Mouse (Mus musculus) large intestine, adult 2 months (tissue): Measurements from ENCODE around the gene Slit3. TPM values are rescaled to one million over a fixed set of nuclear protein-coding genes. Genes with fewer than 3 reads are reported as not detected.

Experiments used
- DNase-seq: peaks from one replicate; pipeline ENCODE4 v3.0.0-alpha.2; 2012; ENCODE audit warnings: low read depth, low spot score
- WGBS: fragments of 180-500 bp; shearing (Covaris S2); methylation state at CpG from one replicate; pipeline ENCODE4 v1.1.7; 2018; 5-methylcytosine and 5-hydroxymethylcytosine counted together
- polyA plus RNA-seq: library from polyadenylated mRNA; depleted of rRNA; stranded (reverse); fragments of >200 nt; gene quantifications from 2 replicates; pipeline ENCODE4 v1.2.3, GENCODE M21; 2012

The Slit3 gene
- polyA plus RNA-seq, 1 experiment, result 4.4 TPM

DNA sequence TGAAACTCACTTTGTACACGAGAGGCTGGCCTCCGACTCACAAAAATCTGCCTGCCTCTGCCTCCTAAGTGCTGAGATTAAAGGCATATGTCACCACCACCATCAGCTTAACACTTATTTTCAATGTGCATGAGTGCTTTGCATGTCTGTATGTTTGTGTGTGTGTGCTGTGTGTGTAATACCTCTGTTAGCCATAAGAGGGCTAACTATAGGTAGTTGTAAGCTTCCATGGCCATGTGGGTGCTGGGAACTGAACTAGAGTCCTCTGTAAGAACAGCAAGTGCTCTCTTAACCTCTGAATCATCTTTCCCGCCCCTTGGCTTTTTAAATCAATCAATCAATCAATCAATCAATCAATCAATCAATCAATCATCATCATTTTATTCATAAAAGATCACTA lies 251.4 kb downstream of the Slit3 start:
- WGBS, result 88% methylated on average over 3 of the region's 3 CpGs
- DNase-seq, result no peak

DNA sequence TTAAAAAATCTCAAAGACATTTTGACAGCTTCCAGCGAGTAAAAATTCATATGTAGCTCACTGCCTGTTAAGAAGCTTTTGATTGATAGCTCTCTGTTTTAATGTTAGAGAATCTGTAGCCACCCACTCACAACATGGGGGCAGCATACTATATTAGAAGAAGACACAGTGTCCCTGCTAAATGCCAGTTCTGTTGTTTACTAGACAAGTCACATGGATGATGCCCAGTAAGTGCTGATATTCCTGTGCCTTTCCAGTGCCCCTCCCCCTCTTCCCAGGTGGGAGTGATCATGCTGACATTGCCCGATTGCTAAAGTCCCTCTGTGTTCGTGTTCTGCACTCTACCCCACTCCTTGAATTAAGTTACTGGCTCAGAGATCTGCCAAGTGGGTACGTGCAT lies 254.0 kb downstream of the Slit3 start:
- WGBS, result 61% methylated on average over 4 of the region's 4 CpGs
- no peak for DNase-seq

- 76% methylated on average over 7 of the region's 7 CpGs for WGBS
- no peak for DNase-seq
These were observed 257.8 kb downstream of the Slit3 start for GRCm38 (mm10) chr11:35378802-35379201.

DNA sequence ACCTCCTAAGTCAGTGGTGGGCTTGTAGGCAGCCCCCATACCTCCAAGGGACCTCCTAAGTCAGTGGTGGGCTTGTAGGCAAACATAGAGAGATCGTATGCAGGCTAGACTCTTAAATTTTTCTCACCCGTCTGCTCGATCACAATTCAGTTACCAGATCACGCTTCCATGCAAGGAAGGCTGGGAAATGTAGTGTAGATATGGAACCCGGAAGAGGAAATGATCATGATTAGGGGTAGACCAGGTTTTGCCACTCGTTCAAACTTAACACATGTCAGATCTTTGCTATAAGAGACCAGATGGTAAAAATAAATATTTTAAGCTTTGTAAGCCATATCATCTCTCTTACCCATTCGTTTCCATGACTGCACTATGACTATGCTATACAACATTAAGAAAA lies 258.4 kb downstream of the Slit3 start:
- 70% methylated on average over 7 of the region's 7 CpGs for WGBS
- DNase-seq, result no peak

GRCm38 (mm10) chr11:35380766-35381165 lies 259.7 kb downstream of the Slit3 start:
- WGBS, result 80% methylated on average over 1 of the region's 1 CpGs
- DNase-seq, result no peak

DNA sequence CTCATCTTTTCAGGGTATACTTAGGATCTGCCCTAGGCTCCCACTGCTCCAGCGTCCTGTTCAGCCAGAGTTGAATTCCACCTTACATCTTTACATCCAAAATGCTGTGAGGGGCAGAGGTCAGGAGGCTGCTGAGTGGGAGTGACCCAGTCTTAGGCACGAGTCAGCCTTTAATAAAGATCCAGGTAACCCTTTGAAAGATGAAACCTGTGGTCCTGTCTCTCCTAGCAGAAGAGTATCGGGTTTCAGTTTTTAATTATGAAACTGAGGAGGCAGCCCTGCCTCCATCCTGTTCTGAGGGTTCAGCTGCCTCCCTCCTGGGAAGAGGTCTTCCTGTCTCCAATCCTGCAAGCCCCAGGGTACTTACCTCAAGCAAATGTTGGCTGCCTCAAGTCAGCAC lies 264.4 kb downstream of the Slit3 start:
- no peak for DNase-seq

GRCm38 (mm10) chr11:35387826-35388225 lies 266.8 kb downstream of the Slit3 start:
- DNase-seq, result no peak
- WGBS, result 83% methylated on average over 10 of the region's 10 CpGs

More for the DNA sequence above, 264.4 kb downstream of the Slit3 start:
- 34% methylated on average over 3 of the region's 3 CpGs for WGBS

DNA sequence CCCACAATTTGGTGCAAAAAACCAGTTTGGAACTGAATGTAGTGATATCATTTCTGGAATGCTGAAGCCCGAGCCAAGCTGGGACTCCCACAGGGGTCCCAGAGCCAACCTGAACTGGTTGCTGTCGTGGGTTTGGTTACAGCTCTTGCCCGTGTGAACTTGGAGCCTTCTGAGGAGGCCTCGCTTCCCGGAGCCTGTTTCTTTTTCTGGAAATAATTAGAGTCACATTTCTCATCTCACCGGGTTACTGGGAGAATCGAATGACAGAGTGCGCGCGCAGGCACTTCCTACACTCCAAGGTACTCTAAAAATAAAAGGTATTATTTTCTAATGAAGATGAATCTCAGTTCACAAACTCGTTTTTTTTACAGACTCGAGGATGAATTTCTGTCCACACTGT lies 267.4 kb downstream of the Slit3 start:
- 79% methylated on average over 12 of the region's 12 CpGs for WGBS
- no peak for DNase-seq

DNA sequence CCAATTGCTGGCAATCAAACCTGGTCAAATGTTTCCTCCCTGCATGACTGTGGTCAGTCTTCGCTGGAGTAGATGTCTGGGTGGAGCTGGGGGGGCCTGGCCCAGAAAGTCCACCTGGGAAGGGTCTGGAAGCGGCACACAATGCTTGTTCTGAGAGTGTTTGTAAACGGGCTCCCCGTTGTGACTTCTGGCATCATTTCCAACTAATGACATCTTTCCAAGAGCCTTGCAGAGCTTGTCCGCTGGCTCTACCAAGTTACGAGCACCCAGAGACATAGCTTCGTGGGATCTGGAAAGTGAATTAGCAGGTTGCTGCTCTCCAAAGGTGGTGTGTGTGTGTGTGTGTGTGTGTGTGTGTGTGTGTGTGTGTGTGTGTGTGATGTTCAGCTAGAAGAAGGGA lies 268.3 kb downstream of the Slit3 start:
- WGBS, result 72% methylated on average over 7 of the region's 7 CpGs

DNA sequence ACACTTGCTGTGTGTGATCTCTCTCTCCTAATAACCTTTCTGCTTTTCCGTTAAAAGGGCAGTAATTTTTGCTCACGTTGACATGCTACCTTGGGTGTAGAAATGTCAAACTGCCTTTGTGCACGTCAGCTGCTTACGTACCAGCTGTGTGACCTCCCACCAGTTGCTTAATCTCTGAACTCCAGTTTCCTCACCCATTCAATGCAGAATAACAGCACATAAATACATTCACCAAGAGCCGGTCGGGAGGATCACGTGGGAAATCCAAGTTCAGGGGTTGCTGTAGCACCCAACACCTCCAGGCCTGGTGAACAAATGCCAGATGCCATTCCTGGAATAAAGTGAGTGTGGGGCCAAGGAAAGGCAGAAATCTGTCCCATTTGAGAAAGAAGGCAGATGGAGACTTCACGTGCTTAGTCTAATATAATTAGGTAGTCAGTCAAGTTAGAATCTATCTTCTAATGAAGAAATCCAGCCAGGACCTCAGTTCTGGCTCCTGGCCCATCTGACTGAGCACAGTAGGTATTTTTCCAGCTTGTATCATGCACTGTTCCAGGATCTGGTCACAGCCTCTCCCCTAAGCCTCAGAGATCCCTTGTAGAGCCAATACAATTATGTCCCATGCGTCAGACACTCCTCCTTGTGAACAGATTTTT lies 268.9 kb downstream of the Slit3 start:
- WGBS, result 72% methylated on average over 9 of the region's 9 CpGs
- no peak for DNase-seq

More for the DNA sequence above, 268.3 kb downstream of the Slit3 start:
- no peak for DNase-seq

GRCm38 (mm10) chr11:35393815-35394214 lies 272.8 kb downstream of the Slit3 start:
- WGBS, result 29% methylated on average over 5 of the region's 5 CpGs
- no peak for DNase-seq

DNA sequence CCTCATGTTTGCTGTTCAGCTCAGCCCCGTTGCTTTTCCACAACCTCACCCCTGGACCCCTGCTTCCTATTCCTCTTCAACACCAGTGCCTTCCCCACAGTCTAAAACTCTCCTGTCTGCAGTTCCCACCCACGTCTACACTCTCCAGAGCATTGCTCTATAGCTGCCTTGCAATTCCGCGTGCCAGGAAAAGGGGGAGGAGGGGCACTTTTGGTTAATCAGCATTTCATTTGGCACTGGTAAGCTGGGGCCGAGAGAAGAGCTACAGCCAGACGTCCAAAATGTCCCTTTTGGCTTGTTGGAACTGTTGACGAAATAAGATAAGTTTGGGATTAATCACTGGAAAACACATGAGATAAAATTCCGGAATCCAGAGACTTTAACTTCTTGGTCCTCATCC lies 274.4 kb downstream of the Slit3 start:
- 62% methylated on average over 8 of the region's 8 CpGs for WGBS
- DNase-seq, result no peak

DNA sequence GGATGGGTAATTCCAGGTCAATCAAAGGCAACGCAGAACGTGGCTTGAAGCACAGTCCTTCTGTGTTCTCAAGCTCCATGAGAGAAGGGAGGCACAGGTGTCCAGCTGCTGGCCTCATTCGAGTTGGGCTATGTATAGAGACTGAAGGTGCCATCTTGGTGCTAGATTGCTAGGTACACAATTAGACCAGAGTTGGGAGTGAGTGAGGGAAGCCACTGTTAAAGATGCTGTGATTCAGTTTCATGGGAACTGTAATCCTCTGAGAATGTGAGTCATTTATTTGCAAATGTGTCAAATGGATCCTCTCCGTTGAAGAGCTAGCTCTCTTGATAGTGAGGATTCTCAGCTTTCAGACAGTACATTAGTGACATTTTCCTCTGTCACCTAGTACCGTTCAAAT lies 277.3 kb downstream of the Slit3 start:
- DNase-seq, result no peak
- 74% methylated on average over 5 of the region's 5 CpGs for whole genome bisulfite sequencing

DNA sequence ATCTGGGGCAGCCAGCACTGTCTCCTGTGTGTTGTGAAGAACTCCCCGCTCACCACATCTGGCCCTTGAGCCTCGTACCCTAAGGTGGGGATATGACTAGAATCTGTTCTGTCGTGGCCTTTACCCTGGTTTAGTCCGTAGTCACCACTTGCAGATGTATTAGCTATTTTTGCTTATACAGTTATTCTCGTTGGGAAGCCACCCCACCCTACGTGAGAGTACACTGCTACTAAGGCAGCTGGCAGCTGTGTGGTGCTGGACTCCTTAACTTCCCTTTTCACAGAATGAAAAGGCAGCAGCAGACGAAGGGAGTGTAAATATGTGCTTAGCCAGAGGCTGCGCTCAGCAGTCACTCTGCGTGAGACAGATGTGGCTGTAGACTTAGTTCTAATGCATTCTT lies 282.5 kb downstream of the Slit3 start:
- no peak for DNase-seq
- 68% methylated on average over 9 of the region's 9 CpGs for WGBS

GRCm38 (mm10) chr11:35406045-35406444 lies 285.0 kb downstream of the Slit3 start:
- 43% methylated on average over 3 of the region's 3 CpGs for WGBS
- DNase-seq, result no peak

- WGBS, result 75% methylated on average over 6 of the region's 6 CpGs
- DNase-seq, result no peak
These were observed 285.5 kb downstream of the Slit3 start for GRCm38 (mm10) chr11:35406522-35406921.

GRCm38 (mm10) chr11:35407341-35408154 lies 286.5 kb downstream of the Slit3 start:
- WGBS, result 34% methylated on average over 12 of the region's 12 CpGs
- no peak for DNase-seq

- DNase-seq, result no peak
These were observed 289.4 kb downstream of the Slit3 start for GRCm38 (mm10) chr11:35410431-35410830.

GRCm38 (mm10) chr11:35415768-35416401 lies 294.9 kb downstream of the Slit3 start:
- no peak for DNase-seq
- WGBS, result 57% methylated on average over 9 of the region's 9 CpGs

More at GRCm38 (mm10) chr11:35410431-35410830, 289.4 kb downstream of the Slit3 start:
- 61% methylated on average over 3 of the region's 3 CpGs for WGBS

GRCm38 (mm10) chr11:35416402-35417093 lies 295.5 kb downstream of the Slit3 start:
- DNase-seq, result no peak
- WGBS, result 75% methylated on average over 14 of the region's 14 CpGs
